Mouse (Mus musculus) CD4-positive naive resting alpha-beta T cell, adult 76 days (primary cell): ENCODE measurements around the gene Atxn7l2. TPM values are rescaled to one million over a fixed set of nuclear protein-coding genes. Genes with fewer than 3 reads are reported as not detected.

Experiments
- total RNA-seq: library from RNA; stranded (reverse); gene quantifications from one replicate; pipeline ENCODE4 v1.2.4, GENCODE M21; 2023

The Atxn7l2 gene
- total RNA-seq = 44.7 TPM

DNA sequence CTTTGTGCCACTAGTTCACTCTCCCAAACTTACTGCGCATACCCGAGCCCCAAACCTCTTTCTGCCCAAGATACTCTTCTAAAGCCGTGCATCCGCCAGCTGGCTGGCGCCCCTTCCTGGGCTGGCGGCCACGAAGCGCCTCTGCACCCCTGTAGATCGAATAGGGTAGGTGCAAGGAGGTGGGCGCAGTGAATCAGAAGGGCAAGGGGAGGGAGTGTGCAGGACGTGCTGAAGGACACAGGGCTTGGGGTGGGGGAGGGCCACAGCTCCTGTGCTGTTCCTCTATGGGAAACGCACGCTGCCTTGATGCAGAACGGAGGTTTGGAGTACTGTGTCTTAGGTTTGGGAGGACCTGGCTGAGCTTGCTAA is at the start of gene Atxn7l2:
TSS of gene Atxn7l2 (minus strand) at position 164 of the 369 bp plus-strand sequence.

DNA sequence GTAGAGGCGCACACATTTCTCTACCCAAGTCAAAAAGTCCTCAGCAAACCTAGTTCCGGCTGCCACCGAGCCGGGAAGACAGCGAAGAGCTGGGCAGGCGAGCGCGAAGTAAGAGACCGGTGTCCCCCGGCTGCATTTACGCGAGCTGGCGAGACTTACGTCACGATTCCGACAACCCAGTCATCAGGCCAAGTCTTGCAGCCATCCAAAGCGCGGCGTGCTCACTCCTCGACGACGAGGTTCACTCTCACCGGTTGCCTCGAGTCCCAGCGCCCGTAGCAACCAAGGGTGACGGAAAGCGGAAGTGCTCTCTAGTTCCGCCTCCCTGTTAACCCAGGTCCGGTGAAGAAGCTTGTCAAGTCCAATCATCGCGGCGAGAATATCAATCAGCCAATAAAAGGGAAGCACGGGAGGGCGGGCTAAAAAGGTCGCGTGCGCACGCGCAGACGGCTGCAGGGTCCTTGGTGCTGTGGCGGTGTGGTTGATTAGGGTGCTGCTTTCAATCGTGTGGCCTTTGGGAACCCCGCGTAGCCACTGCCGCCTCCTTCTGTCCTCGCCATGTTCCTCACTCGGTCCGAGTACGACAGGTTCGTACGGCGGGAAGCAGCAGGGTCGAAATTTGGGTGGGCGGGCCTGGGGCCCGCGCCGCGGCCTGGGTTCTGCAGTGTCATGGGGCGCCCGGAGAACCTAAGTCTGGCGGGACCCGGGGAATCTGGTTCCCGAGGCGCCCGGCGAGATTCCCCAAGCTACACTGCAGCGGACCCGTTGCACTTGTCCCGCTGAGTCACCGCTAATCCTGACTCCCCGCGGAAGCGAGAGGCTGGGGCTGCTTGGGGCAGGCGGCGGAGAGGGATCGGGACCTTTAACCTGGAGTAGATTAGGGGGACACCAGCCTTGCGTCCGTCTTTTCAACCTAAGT is 46.2 kb upstream of the Atxn7l2 start, which contains the start of gene Psma5:
TSS of gene Psma5 (plus strand) at position 208 of the 919 bp plus-strand sequence.

DNA sequence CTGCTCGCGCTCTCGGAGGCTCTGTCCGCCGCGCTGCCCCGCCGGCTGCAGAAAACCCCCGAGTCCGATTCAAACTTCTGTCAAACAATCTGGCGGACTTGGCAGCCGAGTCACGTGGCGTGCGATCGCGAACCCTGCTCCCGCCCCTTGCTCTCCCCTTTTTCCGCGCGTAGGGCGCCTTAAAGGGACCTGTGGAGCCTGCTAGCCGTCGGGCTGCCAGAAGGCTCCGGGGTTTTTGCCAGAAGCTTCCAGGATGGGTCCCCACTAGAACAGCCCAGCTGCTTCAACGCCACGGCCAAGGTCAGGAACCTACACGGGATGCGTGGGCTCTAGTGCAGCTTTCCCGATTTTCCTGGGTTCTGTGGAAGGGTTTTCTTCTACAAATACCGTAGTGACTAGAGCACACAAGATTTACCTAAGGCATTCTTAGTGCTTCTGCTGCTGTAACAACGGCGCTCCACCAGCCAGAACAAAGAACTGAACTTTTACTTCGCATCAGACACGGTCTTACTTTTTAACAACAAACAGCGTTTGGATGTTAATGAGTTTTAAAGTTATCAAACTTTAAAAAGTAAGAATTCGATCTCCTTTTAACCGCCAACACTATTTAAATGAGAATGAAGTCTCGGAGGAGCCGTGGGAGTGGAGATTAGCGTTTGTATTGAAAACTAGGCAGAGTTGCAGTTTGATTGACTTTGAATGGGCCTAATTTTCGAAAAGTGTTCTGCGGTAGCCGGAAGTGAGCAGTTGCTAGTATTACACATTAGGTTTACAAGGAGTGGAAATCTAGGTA is 16.0 kb upstream of the Atxn7l2 start, which contains the start of gene Sypl2:
TSS of gene Sypl2 (minus strand) at position 91 of the 793 bp plus-strand sequence.

GRCm38 (mm10) chr3:108200329-108201323 is 10.1 kb downstream of the Atxn7l2 start, which contains the start of gene Cyb561d1:
Cyb561d1 (minus strand) TSS chr3:108201212.

DNA sequence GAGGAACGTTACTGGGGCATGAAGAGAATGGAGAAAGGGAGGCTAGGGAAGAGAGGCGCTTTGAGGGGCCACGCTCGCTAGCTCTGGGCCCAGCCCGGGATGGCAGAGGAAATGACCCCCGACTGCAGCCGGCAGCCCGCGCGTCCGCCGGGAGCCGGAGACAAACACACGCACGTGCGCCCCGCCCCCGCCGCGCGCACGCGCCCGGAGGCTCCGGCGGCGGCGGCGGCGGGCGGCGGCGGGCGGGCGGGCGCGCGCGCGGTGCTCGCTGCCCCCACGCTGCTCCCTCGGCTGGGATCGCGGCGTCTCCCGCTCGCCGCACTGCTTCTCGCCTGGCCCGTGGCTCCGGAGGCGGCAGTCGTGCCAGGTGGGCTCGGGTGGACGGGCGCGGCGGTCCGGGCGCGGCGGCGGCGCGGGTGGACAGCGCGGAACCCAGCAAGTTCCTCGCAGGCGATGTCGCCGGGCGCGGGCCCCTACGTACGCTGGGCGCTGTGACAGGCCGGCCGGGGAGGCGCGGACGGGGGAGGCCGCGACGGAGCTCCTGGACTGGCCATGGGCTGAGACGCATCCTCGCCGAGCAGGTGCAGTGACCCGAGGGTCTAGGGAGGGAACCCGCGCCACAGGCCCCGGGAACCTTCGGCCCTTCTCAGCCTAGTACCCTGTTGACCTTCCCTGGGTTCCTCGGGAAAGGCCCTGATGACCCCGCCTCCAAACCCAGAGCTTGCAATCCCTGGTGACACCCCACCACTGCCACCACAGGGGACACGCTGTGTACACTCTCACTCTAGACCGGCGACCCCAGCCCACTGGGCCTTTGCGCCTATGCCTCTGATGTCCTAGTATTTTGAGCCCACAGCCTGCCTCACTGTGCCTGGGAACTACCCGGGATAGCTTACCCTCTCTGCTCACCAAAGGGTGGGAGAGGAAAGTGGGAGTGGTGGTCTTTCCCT is 24.4 kb downstream of the Atxn7l2 start, which contains the start of gene Amigo1:
TSS of gene Amigo1 (plus strand) at position 238 of the 950 bp plus-strand sequence.

DNA sequence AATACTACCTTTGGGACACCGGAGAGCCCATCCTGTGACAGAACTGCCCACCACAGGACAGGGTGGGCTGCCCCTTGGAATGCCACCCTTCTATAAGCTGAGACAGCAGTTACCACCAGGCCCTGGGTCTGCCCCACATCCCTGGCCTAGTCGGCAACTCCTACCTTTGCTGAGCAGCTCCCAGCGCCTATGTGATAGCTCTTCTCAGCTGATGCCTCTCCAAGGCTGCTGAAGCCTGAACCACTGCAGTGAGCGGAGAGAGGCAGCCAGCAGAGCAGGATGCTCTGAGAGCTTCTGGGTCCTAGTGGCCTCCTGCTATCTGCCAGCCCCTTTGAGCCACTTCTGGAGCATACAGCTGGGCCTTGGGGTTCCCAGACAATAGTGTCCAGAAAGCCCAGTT is 56.1 kb downstream of the Atxn7l2 start, which contains the start of gene Gpr61:
TSS of gene Gpr61 (minus strand) at position 227 of the 400 bp plus-strand sequence.

Other genes starting within 250 kb of the Atxn7l2 start
- not detected for gene Gstm3, start 241.7 kb downstream of the Atxn7l2 start, total RNA-seq
- gene Gstm2, start 224.5 kb downstream of the Atxn7l2 start, total RNA-seq = not detected
- 7.4 TPM for gene Gstm1, start 193.0 kb downstream of the Atxn7l2 start, total RNA-seq
- gene Gstm4, start 166.0 kb downstream of the Atxn7l2 start, total RNA-seq = 2.7 TPM
- 29.5 TPM for gene Ampd2, start 124.3 kb downstream of the Atxn7l2 start, total RNA-seq
- gene Gnat2, start 118.1 kb downstream of the Atxn7l2 start, total RNA-seq = not detected
- gene Gnai3, start 64.8 kb downstream of the Atxn7l2 start, total RNA-seq = 93.5 TPM
- gene Gpr61, start 56.1 kb downstream of the Atxn7l2 start, total RNA-seq = not detected
- 1.8 TPM for gene Amigo1, start 24.6 kb downstream of the Atxn7l2 start, total RNA-seq
- 30.4 TPM for gene Cyb561d1, start 9.7 kb downstream of the Atxn7l2 start, total RNA-seq
- not detected for gene Sypl2, start 15.7 kb upstream of the Atxn7l2 start, total RNA-seq
- 29.1 TPM for gene Psma5, start 46.0 kb upstream of the Atxn7l2 start, total RNA-seq
- 1.1 TPM for gene Sort1, start 73.1 kb upstream of the Atxn7l2 start, total RNA-seq
- not detected for gene Mybphl, start 154.0 kb upstream of the Atxn7l2 start, total RNA-seq
- not detected for gene Psrc1, start 172.9 kb upstream of the Atxn7l2 start, total RNA-seq
- gene Celsr2, start 204.6 kb upstream of the Atxn7l2 start, total RNA-seq = 10.1 TPM
- gene Sars, start 234.3 kb upstream of the Atxn7l2 start, total RNA-seq = 147 TPM